Mouse (Mus musculus) cerebellum, postnatal 4 days (tissue): ENCODE data around the gene Kcnv2.

Experiments used
- DNase-seq, 2 experiments: peaks; one replicate each; pipeline ENCODE4 v3.0.0; 2022; ENCODE audit warnings: low spot score in 2 of 2, mixed read lengths in 1 of 2

The Kcnv2 gene

GRCm38 (mm10) chr19:27364521-27364931, 42.1 kb downstream of the Kcnv2 start:
- DNase-seq = no peak

- DNase-seq = no peak
These were observed 43.8 kb downstream of the Kcnv2 start for GRCm38 (mm10) chr19:27366113-27366746.

GRCm38 (mm10) chr19:27369461-27370135, 47.2 kb downstream of the Kcnv2 start:
- DNase-seq = no peak

GRCm38 (mm10) chr19:27370174-27370573, 47.8 kb downstream of the Kcnv2 start:
- DNase-seq = no peak

- no peak for DNase-seq
These were observed 48.4 kb downstream of the Kcnv2 start for GRCm38 (mm10) chr19:27370784-27371183.

- DNase-seq = no peak
These were observed 57.5 kb downstream of the Kcnv2 start for GRCm38 (mm10) chr19:27379712-27380401.

- DNase-seq = no peak
These were observed 59.7 kb downstream of the Kcnv2 start for GRCm38 (mm10) chr19:27382131-27382530.

- DNase-seq = no peak
These were observed 60.9 kb downstream of the Kcnv2 start for GRCm38 (mm10) chr19:27383266-27383665.

GRCm38 (mm10) chr19:27385304-27385703, 62.9 kb downstream of the Kcnv2 start:
- DNase-seq = no peak
